Mouse (Mus musculus): ENCODE data around the gene Setd4. TPM values are rescaled to one million over a fixed set of nuclear protein-coding genes. Genes with fewer than 3 reads are reported as not detected.

Setd4 gene
- polyA plus RNA-seq, 1 experiment from 2014 or later: 11.4 TPM

GRCm38 (mm10) chr16:93606146-93606545, 2.3 kb upstream of the Setd4 start:
- Histone ChIP-seq H3K4me1 (replicated peaks) (peaks cover 47% of the 10 kb centered on the region), H3K9me3 (no peaks in the 10 kb centered on the region), H3K27me3 (ENCODE audit: insufficient read depth, poor library complexity, severe bottlenecking) (no peaks in the 10 kb centered on the region), H3K36me3 (peaks cover 20% of the 10 kb centered on the region), H3K27ac (no peak overlapping the region), H3K4me3 (no peak overlapping the region)
- DNase-seq (ENCODE audit: low spot score): no peak
- 86% methylated on average over 7 of the region's 7 CpGs for WGBS

DNA sequence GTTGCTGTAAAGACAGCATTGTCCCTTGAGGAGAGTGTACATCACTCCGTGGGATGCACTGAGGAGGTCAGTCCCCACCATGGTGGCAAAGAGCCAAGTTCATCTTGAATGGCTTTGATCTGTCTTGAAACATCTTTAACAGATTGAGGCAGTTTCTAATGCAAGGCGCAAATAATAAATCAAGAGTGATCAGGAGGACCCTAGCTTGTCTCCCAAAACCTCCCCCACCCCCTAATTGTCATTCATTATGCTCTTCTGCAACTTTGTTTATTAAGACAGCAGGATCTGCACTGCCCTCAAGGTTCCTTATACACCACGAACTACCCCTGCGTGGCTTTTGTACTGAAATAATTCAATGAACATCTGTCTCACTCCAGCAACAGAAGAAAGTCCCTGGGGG, 1.7 kb upstream of the Setd4 start, which contains the start of gene Cbr1:
Gene Cbr1 (plus strand): TSS at position 301 of the 400 bp plus-strand sequence.
- Histone ChIP-seq H3K9me3 (no peaks in the 10 kb centered on the region), H3K27me3 (ENCODE audit: insufficient read depth, poor library complexity, severe bottlenecking) (no peaks in the 10 kb centered on the region), H3K4me3 (peak within 1 kb of the TSS; percentile 69), H3K27ac (0 out of 2 replicates have a peak within 1 kb of the TSS, but pooled peaks have one; percentile 95), H3K36me3 (peaks cover 15% of the 10 kb centered on the region; the same call in 1 of the 2 replicates), H3K4me1 (replicated peaks) (peaks cover 47% of the 10 kb centered on the region)
- DNase-seq (ENCODE audit: low spot score): no peak
- WGBS: 73% methylated on average over 4 of the region's 4 CpGs

GRCm38 (mm10) chr16:93604481-93604969, 662 bp upstream of the Setd4 start:
- Histone ChIP-seq H3K36me3 (peaks cover 6% of the 10 kb centered on the region; the same call in 1 of the 2 replicates), H3K27me3 (ENCODE audit: insufficient read depth, poor library complexity, severe bottlenecking) (no peaks in the 10 kb centered on the region), H3K9me3 (no peaks in the 10 kb centered on the region), H3K4me3 (peak overlapping the region; percentile 69), H3K27ac (peak overlapping the region; percentile 95), H3K4me1 (replicated peaks) (peaks cover 47% of the 10 kb centered on the region)
- DNase-seq (ENCODE audit: low spot score): peak; percentile 32
- WGBS: 5% methylated on average over 16 of the region's 16 CpGs

- Histone ChIP-seq H3K4me3 (no peak overlapping the region), H3K36me3 (peaks cover 38% of the 10 kb centered on the region), H3K27me3 (ENCODE audit: insufficient read depth, poor library complexity, severe bottlenecking) (no peaks in the 10 kb centered on the region), H3K4me1 (replicated peaks) (peaks cover 15% of the 10 kb centered on the region), H3K27ac (no peak overlapping the region), H3K9me3 (no peaks in the 10 kb centered on the region)
- DNase-seq (ENCODE audit: low spot score): no peak
- 94% methylated on average over 6 of the region's 6 CpGs for WGBS
These were observed 4.4 kb downstream of the Setd4 start for GRCm38 (mm10) chr16:93599461-93599860.

DNA sequence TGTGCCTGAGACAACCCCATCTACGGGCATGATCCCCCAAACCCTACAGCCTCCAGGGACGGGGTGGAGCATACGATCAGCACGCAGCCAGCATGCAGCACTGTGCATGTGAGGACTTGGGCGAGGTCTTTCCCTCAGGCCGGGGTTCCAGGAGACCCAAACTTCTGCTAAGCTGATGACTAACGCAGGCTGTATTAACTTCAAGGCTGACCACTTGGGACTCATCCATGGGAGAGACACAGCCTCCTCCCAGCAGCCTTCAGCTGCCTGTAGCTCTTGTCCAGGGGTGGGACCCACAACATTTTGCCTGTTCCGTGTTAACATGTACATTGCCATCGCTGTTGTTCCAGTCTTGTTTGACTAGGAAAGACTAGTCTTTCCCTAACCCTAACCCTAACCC, 6.3 kb downstream of the Setd4 start:
- H3K9me3 ChIP-seq: no peaks in the 10 kb centered on the region
- H3K4me3 ChIP-seq: no peak overlapping the region
- H3K27ac ChIP-seq: no peak overlapping the region
- H3K36me3 ChIP-seq: peaks cover 54% of the 10 kb centered on the region
- DNase-seq (ENCODE audit: low spot score): no peak
- WGBS: 93% methylated on average over 9 of the region's 9 CpGs
- H3K4me1 ChIP-seq (replicated peaks): no peaks in the 10 kb centered on the region
- H3K27me3 ChIP-seq (ENCODE audit: insufficient read depth, poor library complexity, severe bottlenecking): no peaks in the 10 kb centered on the region

DNA sequence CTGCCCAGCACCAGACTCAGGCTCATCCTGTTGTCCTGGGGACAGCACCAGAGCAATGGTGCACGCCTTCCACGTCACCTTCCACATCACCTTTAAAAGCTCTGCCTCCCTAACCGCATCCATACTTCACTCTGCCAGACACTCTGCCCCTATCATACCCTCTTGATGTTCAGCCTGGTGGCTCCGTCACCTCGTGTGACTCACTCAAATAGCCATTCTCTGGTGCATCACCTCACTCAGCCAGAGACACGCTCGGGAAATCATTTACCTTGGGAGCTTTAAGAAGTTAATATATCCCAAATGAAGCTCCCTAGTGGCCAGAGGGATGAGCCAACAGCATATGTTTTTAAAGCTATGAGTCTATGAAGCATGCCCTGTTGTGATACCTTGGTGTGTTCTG, 7.1 kb downstream of the Setd4 start:
- Histone ChIP-seq H3K36me3 (peaks cover 56% of the 10 kb centered on the region), H3K9me3 (no peaks in the 10 kb centered on the region), H3K4me3 (no peak overlapping the region), H3K27me3 (ENCODE audit: insufficient read depth, poor library complexity, severe bottlenecking) (no peaks in the 10 kb centered on the region), H3K27ac (no peak overlapping the region), H3K4me1 (replicated peaks) (no peaks in the 10 kb centered on the region)
- 94% methylated on average over 7 of the region's 7 CpGs for WGBS
- DNase-seq (ENCODE audit: low spot score): no peak

DNA sequence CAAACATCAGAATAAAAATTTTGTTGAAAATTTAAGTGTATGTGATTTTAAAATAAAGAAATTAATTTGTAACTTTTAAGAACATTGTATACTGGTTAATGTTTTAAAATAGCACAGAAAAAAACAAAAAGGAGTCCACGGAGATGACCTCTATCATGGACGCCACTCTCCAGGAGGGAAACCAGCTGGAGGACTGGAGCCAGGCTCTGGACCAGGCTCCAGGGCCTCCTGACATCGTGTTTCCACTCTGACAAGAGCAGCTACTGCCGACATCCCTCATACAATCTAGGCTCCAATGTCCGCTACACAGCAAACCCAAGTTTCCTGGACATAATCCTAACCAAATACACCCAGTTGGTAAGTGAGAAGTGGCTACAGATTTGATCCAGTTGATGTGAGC, 8.1 kb downstream of the Setd4 start:
- peaks cover 60% of the 10 kb centered on the region for H3K36me3 ChIP-seq
- H3K4me3 ChIP-seq: no peak overlapping the region
- H3K27me3 ChIP-seq (ENCODE audit: insufficient read depth, poor library complexity, severe bottlenecking): no peaks in the 10 kb centered on the region
- WGBS: 88% methylated on average over 5 of the region's 5 CpGs
- DNase-seq (ENCODE audit: low spot score): no peak
- no peak overlapping the region for H3K27ac ChIP-seq
- no peaks in the 10 kb centered on the region for H3K9me3 ChIP-seq
- no peaks in the 10 kb centered on the region for H3K4me1 ChIP-seq (replicated peaks)

GRCm38 (mm10) chr16:93594448-93594847, 9.4 kb downstream of the Setd4 start:
- Histone ChIP-seq H3K36me3 (peaks cover 73% of the 10 kb centered on the region), H3K27ac (no peak overlapping the region), H3K4me3 (no peak overlapping the region), H3K27me3 (ENCODE audit: insufficient read depth, poor library complexity, severe bottlenecking) (no peaks in the 10 kb centered on the region), H3K9me3 (no peaks in the 10 kb centered on the region), H3K4me1 (replicated peaks) (no peaks in the 10 kb centered on the region)
- WGBS: 95% methylated on average over 10 of the region's 10 CpGs
- DNase-seq (ENCODE audit: low spot score): no peak

DNA sequence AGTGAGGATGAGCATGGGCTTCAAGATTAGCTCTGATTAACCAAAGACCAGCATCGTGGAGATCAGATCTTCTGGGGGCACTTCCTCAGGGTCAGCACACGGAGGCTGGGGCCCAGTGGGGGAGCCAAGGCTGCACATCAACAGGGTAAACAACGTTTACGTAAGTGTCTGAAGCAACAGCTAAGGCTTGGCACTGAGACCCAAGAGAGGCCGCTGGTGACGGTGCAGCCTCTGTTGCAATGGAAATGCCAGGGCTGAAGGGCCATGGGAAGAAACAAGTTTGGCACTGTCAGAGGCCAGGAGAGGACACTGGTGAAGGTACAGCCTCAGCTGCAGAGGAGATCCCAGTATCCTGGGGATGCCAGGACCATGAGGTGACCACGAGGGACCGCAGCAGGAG, 10.5 kb downstream of the Setd4 start:
- H3K27me3 ChIP-seq (ENCODE audit: insufficient read depth, poor library complexity, severe bottlenecking): no peaks in the 10 kb centered on the region
- no peak overlapping the region for H3K4me3 ChIP-seq
- no peak for DNase-seq (ENCODE audit: low spot score)
- no peaks in the 10 kb centered on the region for H3K4me1 ChIP-seq (replicated peaks)
- 93% methylated on average over 8 of the region's 8 CpGs for WGBS
- H3K9me3 ChIP-seq: no peaks in the 10 kb centered on the region
- H3K27ac ChIP-seq: no peak overlapping the region
- H3K36me3 ChIP-seq: peaks cover 70% of the 10 kb centered on the region

DNA sequence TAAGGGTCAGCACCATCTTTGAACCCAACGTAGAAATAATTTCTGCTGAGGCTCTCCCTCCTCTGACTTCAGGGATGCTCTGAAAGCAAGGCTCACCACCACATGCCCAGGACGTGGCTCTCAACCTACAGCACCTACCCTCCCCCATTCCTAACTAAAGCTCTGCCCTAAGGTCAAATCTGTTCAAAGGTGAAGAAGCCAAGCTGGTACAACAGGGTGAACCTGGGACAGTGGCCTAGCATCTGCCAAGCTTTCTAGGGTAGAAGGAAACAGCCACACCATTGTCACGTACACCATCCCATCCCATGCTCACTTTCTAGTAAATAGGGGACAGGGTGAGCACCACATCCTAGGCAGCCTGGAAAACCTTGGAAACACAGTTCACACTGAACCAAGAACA, 11.2 kb downstream of the Setd4 start:
- Histone ChIP-seq H3K36me3 (peaks cover 66% of the 10 kb centered on the region), H3K4me1 (replicated peaks) (peaks cover 4% of the 10 kb centered on the region; the same call in 1 of the 2 replicates)
- WGBS: 93% methylated on average over 3 of the region's 3 CpGs

DNA sequence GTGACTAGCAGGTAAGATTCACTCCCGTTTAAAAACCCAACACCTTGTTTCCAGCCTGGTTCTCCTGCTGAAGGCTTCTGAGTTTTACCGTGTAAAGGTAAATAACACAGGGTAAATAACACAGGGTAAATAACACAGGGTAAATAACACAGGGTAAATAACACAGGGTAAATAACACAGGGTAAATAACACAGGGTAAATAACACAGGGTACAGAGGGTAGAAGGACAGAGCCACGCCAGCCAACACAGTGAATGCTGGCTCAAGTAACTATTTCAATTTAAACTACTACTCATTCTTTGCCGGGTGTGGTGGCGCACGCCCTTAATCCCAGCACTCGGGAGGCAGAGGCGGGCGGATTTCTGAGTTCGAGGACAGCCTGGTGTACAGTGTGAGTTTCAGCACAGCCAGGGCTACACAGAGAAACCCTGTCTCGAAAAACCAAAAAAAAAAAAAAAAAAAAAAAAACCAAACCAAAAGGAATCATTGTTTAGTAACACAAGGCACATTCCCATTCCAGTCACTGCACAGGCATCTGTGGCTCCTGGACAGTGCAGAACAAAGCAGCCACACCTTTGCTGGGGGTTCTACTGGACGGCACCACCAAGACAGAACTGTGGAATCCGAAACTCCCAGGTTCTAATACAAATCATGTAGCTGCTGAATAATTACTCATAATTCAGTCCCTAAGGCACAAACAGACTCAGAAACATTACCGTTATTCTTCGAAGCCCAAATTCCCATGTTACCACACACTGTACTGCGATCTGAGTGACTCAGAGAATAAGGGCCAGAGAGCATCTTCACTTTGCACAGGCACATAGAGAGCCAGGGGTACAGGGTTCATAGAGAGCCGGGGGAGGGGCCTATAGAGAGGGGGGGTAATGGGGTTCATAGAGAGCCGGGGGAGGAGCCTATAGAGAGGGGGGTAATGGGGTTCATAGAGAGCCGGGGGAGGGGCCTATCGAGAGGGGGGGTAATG, 12.1 kb downstream of the Setd4 start:
- no peak for DNase-seq (ENCODE audit: low spot score)
- H3K36me3 ChIP-seq: peaks cover 57% of the 10 kb centered on the region

More for the DNA sequence above, 11.2 kb downstream of the Setd4 start:
- no peak for DNase-seq (ENCODE audit: low spot score)
- no peak overlapping the region for H3K4me3 ChIP-seq
- no peak overlapping the region for H3K27ac ChIP-seq
- H3K9me3 ChIP-seq: no peaks in the 10 kb centered on the region
- no peaks in the 10 kb centered on the region for H3K27me3 ChIP-seq (ENCODE audit: insufficient read depth, poor library complexity, severe bottlenecking)

GRCm38 (mm10) chr16:93590915-93591314, 12.9 kb downstream of the Setd4 start:
- WGBS: 94% methylated on average over 15 of the region's 15 CpGs
- Histone ChIP-seq H3K27me3 (ENCODE audit: insufficient read depth, poor library complexity, severe bottlenecking) (no peaks in the 10 kb centered on the region), H3K4me1 (replicated peaks) (peaks cover 7% of the 10 kb centered on the region; the same call in 1 of the 2 replicates), H3K9me3 (no peaks in the 10 kb centered on the region), H3K4me3 (no peak overlapping the region), H3K36me3 (peaks cover 54% of the 10 kb centered on the region), H3K27ac (no peak overlapping the region)
- DNase-seq (ENCODE audit: low spot score): no peak

More for the DNA sequence above, 12.1 kb downstream of the Setd4 start:
- H3K27me3 ChIP-seq (ENCODE audit: insufficient read depth, poor library complexity, severe bottlenecking): no peaks in the 10 kb centered on the region
- 94% methylated on average over 20 of the region's 20 CpGs for WGBS
- H3K27ac ChIP-seq: no peak overlapping the region
- no peak overlapping the region for H3K4me3 ChIP-seq
- peaks cover 7% of the 10 kb centered on the region; the same call in 1 of the 2 replicates for H3K4me1 ChIP-seq (replicated peaks)
- no peaks in the 10 kb centered on the region for H3K9me3 ChIP-seq

GRCm38 (mm10) chr16:93588281-93588680, 15.6 kb downstream of the Setd4 start:
- peaks cover 54% of the 10 kb centered on the region for H3K36me3 ChIP-seq
- no peaks in the 10 kb centered on the region for H3K27me3 ChIP-seq (ENCODE audit: insufficient read depth, poor library complexity, severe bottlenecking)
- DNase-seq (ENCODE audit: low spot score): no peak
- no peak overlapping the region for H3K4me3 ChIP-seq
- 68% methylated on average over 4 of the region's 4 CpGs for WGBS
- no peaks in the 10 kb centered on the region for H3K9me3 ChIP-seq
- no peak overlapping the region for H3K27ac ChIP-seq
- peaks cover 7% of the 10 kb centered on the region; the same call in 1 of the 2 replicates for H3K4me1 ChIP-seq (replicated peaks)
